Mouse (Mus musculus) liver, adult 2 months (tissue): ENCODE data around the gene Palld. TPM values are rescaled to one million over a fixed set of nuclear protein-coding genes. Genes with fewer than 3 reads are reported as not detected.

Experiments
- DNase-seq: peaks from one replicate; pipeline ENCODE4 v3.0.0-alpha.2; 2011; ENCODE audit warnings: low read depth, low spot score; ENCODE audit errors: extremely low read depth
- H3K27ac ChIP-seq: fragments of 200-500 bp; replicated peaks from 2 replicates; pipeline ENCODE4 v1.5.1; 2012; ENCODE audit warnings: low read depth, mild to moderate bottlenecking, control low read depth, inconsistent platforms, low read length; ENCODE audit not compliant: insufficient read depth
- H3K27me3 ChIP-seq: fragments of 200-500 bp; 2 replicates; pipeline ENCODE4 v1.6.1; 2012; ENCODE audit warnings: mild to moderate bottlenecking, moderate library complexity, low read length, inconsistent platforms; ENCODE audit not compliant: control insufficient read depth, insufficient read depth
- H3K36me3 ChIP-seq: fragments of 200-500 bp; 2 replicates; pipeline ENCODE4 v1.6.1; 2012; ENCODE audit warnings: low read length, inconsistent platforms; ENCODE audit not compliant: control insufficient read depth, insufficient read depth
- H3K4me1 ChIP-seq: fragments of 200-500 bp; 2 replicates; pipeline ENCODE4 v1.6.1; 2011; ENCODE audit warnings: low read length; ENCODE audit not compliant: control insufficient read depth, insufficient read depth
- H3K4me3 ChIP-seq: fragments of 200-500 bp; 2 replicates; pipeline ENCODE4 v1.5.1; 2011; ENCODE audit warnings: low read depth, mild to moderate bottlenecking, control low read depth, low read length, moderate library complexity; ENCODE audit not compliant: insufficient read depth
- H3K79me2 ChIP-seq: fragments of 200-500 bp; 2 replicates; pipeline ENCODE4 v1.6.1; 2012; ENCODE audit warnings: inconsistent platforms, mild to moderate bottlenecking, low read length, moderate library complexity; ENCODE audit not compliant: control insufficient read depth, insufficient read depth
- H3K9ac ChIP-seq: fragments of 200-500 bp; 2 replicates; pipeline ENCODE4 v1.6.1; 2012; ENCODE audit warnings: low read depth, mild to moderate bottlenecking, control low read depth, inconsistent platforms, low read length
- CTCF ChIP-seq: fragments of 200-500 bp; IDR thresholded peaks from 2 replicates; pipeline ENCODE4 v1.5.1; 2011; ENCODE audit warnings: low read depth, low read length, control low read depth
- POLR2A ChIP-seq: fragments of 200-500 bp; IDR thresholded peaks from 2 replicates; pipeline ENCODE4 v1.6.1; 2011; ENCODE audit warnings: low read length, control low read depth; ENCODE audit not compliant: insufficient read depth; ENCODE audit errors: extremely low read depth
- WGBS: fragments of 180-500 bp; shearing (Covaris S2); methylation state at CpG from one replicate; pipeline ENCODE4 v1.1.7; 2018; 5-methylcytosine and 5-hydroxymethylcytosine counted together
- polyA plus RNA-seq: library from polyadenylated mRNA; depleted of rRNA; stranded (reverse); fragments of >200 nt; gene quantifications from 2 replicates; pipeline ENCODE4 v1.2.3, GENCODE M21; 2012
- total RNA-seq: library from RNA; depleted of rRNA; stranded (reverse); fragments of >200 nt; gene quantifications from 2 replicates; pipeline ENCODE4 v1.2.3, GENCODE M21; 2014

Gene Palld
- total and polyA plus RNA-seq, 2 experiments = 10.1 to 17.8 TPM

DNA sequence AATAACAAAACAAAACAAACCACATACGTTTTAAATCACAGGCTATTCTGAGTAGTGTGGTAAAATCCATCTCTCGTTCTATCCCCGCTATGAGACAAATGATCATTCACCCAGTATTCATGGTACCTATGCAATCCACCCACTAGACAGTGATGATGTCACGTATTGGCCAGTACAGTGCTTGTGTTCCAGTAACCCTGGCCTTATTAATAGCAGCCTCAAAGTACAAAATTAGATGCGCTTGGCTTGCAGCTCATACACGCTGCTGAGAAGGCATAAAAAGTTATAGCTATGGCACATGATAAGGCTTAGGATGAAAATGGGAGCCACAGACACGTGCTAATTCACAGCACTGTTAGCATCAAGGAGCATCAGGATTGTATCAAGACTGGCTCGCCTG lies 58.7 kb downstream of the Palld start:
- no peak for DNase-seq
- Histone ChIP-seq H3K9ac (no peak overlapping the region), H3K27me3 (no peaks in the 10 kb centered on the region), H3K4me3 (no peak overlapping the region), H3K36me3 (no peaks in the 10 kb centered on the region), H3K27ac (no peak overlapping the region), H3K4me1 (no peaks in the 10 kb centered on the region), H3K79me2 (no peaks in the 10 kb centered on the region)
- WGBS = 85% methylated on average over 8 of the region's 8 CpGs
- TF ChIP-seq CTCF = no peak
- no peak for TF ChIP-seq POLR2A

DNA sequence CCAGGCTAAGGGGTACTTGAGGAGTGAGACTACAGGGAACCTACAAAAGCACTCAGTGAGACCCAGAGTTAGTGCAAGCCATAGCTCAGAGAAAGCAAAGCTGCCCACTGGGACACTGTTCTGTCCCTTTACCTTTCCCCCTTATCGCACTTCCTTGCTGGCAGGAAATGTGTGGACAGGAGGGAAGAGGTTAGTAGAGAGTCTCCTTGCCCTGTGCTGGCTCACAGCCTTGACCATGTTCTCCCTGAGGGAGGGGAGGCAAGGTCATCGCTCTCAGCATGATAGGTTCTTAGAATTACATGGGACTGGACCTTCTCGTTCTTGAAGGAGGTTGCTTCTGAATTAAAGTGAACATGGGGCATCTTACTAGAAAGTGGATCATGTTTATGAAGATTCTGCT lies 69.3 kb downstream of the Palld start:
- 86% methylated on average over 3 of the region's 3 CpGs for WGBS
- Histone ChIP-seq H3K9ac (no peak overlapping the region), H3K4me1 (no peaks in the 10 kb centered on the region), H3K36me3 (no peaks in the 10 kb centered on the region), H3K4me3 (no peak overlapping the region), H3K79me2 (no peaks in the 10 kb centered on the region), H3K27me3 (no peaks in the 10 kb centered on the region), H3K27ac (no peak overlapping the region)
- TF ChIP-seq CTCF (no peak), POLR2A (no peak)
- no peak for DNase-seq

DNA sequence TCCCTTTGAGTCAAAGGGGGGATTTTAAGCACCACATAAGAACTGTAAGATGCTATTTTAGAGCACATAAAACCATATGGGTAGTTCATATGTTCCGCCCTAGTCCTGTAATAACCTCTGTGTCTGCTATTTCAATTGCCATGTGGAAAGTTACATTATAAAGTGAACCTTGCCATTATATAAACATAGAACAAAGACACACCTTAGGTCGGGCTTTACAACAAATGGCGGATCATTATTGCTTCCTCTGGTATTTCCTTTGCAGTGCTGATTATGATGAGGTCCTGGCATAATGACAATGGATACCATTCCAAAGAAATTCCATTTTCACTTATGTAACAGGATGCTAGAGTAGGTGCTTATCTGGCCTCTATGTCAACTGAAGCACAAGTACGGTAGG lies 70.5 kb downstream of the Palld start:
- no peaks in the 10 kb centered on the region for H3K4me1 ChIP-seq
- no peak for DNase-seq

DNA sequence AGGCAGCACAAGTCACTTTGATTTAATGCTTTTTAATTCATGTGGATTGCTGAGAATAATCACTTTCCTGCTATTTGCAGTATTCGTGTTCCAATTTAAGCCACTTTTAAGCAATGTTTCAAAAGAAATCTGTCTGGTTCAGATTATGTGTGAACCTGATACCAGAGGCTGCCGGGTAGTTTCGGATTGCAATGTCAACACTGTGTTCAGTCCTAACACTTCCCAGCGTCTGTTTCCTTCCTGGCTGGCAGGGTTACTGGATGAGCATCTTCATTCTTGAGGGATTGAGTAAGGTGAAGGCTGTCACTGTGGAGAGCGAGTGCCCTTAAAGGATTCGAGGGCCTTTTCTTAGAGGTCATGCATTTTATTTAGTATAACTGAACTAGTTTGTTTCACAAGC lies 71.7 kb downstream of the Palld start:
- H3K27me3 ChIP-seq = no peaks in the 10 kb centered on the region
- H3K79me2 ChIP-seq = no peaks in the 10 kb centered on the region
- H3K9ac ChIP-seq = no peak overlapping the region
- H3K4me3 ChIP-seq = no peak overlapping the region
- TF ChIP-seq CTCF (no peak), POLR2A (no peak)
- 40% methylated on average over 6 of the region's 6 CpGs for WGBS
- no peaks in the 10 kb centered on the region for H3K36me3 ChIP-seq
- no peak for DNase-seq
- H3K27ac ChIP-seq = no peak overlapping the region
- no peaks in the 10 kb centered on the region for H3K4me1 ChIP-seq

More for the DNA sequence above, 70.5 kb downstream of the Palld start:
- Histone ChIP-seq H3K36me3 (no peaks in the 10 kb centered on the region), H3K27ac (no peak overlapping the region), H3K4me3 (no peak overlapping the region), H3K27me3 (no peaks in the 10 kb centered on the region), H3K9ac (no peak overlapping the region), H3K79me2 (no peaks in the 10 kb centered on the region)
- TF ChIP-seq POLR2A (no peak), CTCF (no peak)
- 82% methylated on average over 4 of the region's 4 CpGs for WGBS

DNA sequence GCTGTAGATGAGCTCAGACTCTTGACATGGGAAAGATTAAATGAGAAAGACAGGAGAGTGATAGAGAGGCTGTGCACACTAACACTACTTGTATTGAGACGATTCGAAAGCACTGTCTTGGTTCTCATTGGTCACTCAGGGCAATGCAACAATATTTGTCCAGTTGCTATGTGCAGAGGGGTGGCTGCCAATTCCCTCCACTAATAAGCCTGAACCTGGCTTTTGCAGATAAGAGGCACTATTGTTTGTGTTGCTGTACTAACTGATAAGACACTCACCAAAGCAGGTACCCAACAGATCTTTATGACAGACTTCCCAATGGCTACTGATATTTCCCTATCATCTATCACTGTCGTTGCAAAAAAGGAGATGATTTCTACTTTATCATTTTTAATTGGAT lies 77.9 kb downstream of the Palld start:
- WGBS = 26% methylated on average over 3 of the region's 3 CpGs
- Histone ChIP-seq H3K27me3 (no peaks in the 10 kb centered on the region), H3K27ac (no peak overlapping the region), H3K36me3 (no peaks in the 10 kb centered on the region), H3K79me2 (no peaks in the 10 kb centered on the region), H3K9ac (no peak overlapping the region), H3K4me3 (no peak overlapping the region), H3K4me1 (no peaks in the 10 kb centered on the region)
- TF ChIP-seq POLR2A = no peak
- TF ChIP-seq CTCF = no peak
- no peak for DNase-seq

DNA sequence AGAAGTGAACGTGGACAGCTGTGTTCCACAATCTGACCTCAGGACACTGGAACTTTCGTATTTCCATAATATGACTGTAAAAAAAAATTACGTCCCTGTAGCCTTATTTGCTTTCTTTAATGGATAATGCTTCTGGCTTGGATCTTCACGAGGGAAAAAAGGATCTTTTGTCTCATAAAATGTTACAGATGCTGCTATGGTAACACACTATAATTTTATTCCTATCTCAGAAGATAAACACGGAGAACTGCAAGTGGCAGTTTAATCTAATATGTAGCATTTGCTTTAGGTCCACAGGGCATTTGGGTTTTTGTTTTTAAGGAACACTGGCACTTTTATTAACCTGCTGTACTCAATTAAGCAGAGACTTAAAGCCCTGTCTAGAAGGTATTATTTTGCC lies 79.3 kb downstream of the Palld start:
- Histone ChIP-seq H3K79me2 (no peaks in the 10 kb centered on the region), H3K27ac (no peak overlapping the region), H3K9ac (no peak overlapping the region), H3K36me3 (no peaks in the 10 kb centered on the region), H3K4me1 (no peaks in the 10 kb centered on the region), H3K4me3 (no peak overlapping the region), H3K27me3 (no peaks in the 10 kb centered on the region)
- TF ChIP-seq POLR2A (no peak), CTCF (no peak)
- WGBS = 67% methylated on average over 5 of the region's 5 CpGs
- no peak for DNase-seq
